Mouse (Mus musculus): ENCODE results near the gene Clcn5. TPM values are rescaled to one million over a fixed set of nuclear protein-coding genes. Genes with fewer than 3 reads are reported as not detected.

Clcn5 gene
- polyA plus RNA-seq, 1 experiment from 2014 or later = 24.9 TPM

- no peak for ATAC-seq (replicated peaks; ENCODE audit: insufficient number of reproducible peaks, low FRiP score, low TSS enrichment)
- 86% methylated on average over 3 of the region's 3 CpGs for WGBS (ENCODE audit: insufficient replicate concordance)
These were observed 204.3 kb downstream of the Clcn5 start for GRCm38 (mm10) chrX:7114885-7115284.

More at GRCm38 (mm10) chrX:7114885-7115284, 204.3 kb downstream of the Clcn5 start:
- Histone ChIP-seq H3K4me1 (ENCODE audit: control insufficient read depth, insufficient read depth, low read length) (no peaks in the 10 kb centered on the region), H3K9ac (ENCODE audit: low read depth, low read length) (no peak overlapping the region), H3K27ac (ENCODE audit: low read depth, low read length) (no peak overlapping the region), H3K4me3 (ENCODE audit: low read depth, low read length) (no peak overlapping the region), H3K36me3 (ENCODE audit: control insufficient read depth, insufficient read depth, low read length) (no peaks in the 10 kb centered on the region), H3K27me3 (ENCODE audit: control insufficient read depth, insufficient read depth, low read length) (no peaks in the 10 kb centered on the region), H3K4me2 (no peak overlapping the region), H3K9me3 (replicated peaks; ENCODE audit: control insufficient read depth, low read length) (no peaks in the 10 kb centered on the region)

MicroRNAs within 50 kb of the gene (microRNA counts, 519-probe panel; counts per million panel counts)
- microRNA mmu-miR-188-3p (32.2 counts per million), microRNA mmu-miR-188-5p (5,327 counts per million, percentile 59 among the panel's probes with 10 or more counts), microRNA mmu-miR-362-3p (4,231 counts per million, percentile 33 among the panel's probes with 10 or more counts), microRNA mmu-miR-362-5p (3,877 counts per million, percentile 23 among the panel's probes with 10 or more counts), microRNA mmu-miR-500 (32.2 counts per million), microRNA mmu-miR-501-3p (32.2 counts per million), microRNA mmu-miR-501-5p (2,932 counts per million, percentile 11 among the panel's probes with 10 or more counts), microRNA mmu-miR-532-3p (4,145 counts per million, percentile 30 among the panel's probes with 10 or more counts), microRNA mmu-miR-532-5p (5,552 counts per million, percentile 63 among the panel's probes with 10 or more counts)

Small RNA genes lying within 50 kb of the gene (microRNA-seq; reads per million reads assigned to microRNA genes)
- 3,008 reads per million, percentile 90 among the genes with 10 or more reads in this experiment for gene Mir188 (ENCODE audit: borderline number of aligned reads)
- gene Mir362 (ENCODE audit: borderline number of aligned reads) = 141 reads per million, percentile 66 among the genes with 10 or more reads in this experiment
- gene Mir500 (ENCODE audit: borderline number of aligned reads) = 341 reads per million, percentile 76 among the genes with 10 or more reads in this experiment
- gene Mir501 (ENCODE audit: borderline number of aligned reads) = 1,275 reads per million, percentile 85 among the genes with 10 or more reads in this experiment
- 3,360 reads per million, percentile 90 among the genes with 10 or more reads in this experiment for gene Mir532 (ENCODE audit: borderline number of aligned reads)

Other genes with a start within 250 kb of the Clcn5 start
- gene Usp27x, start 56.5 kb upstream of the Clcn5 start, polyA plus RNA-seq (2014; fragmentation: Nextera tagmentation; extraction: Ambion mirVana) = 0.33 and 0.48 TPM in 2 replicates

Measured in heart, embryonic 11.5 days (tissue).